Mouse (Mus musculus): ENCODE measurements around the gene Islr. TPM values are rescaled to one million over a fixed set of nuclear protein-coding genes. Genes with fewer than 3 reads are reported as not detected.

Islr gene
- total and polyA plus RNA-seq, 3 experiments = not detected

DNA sequence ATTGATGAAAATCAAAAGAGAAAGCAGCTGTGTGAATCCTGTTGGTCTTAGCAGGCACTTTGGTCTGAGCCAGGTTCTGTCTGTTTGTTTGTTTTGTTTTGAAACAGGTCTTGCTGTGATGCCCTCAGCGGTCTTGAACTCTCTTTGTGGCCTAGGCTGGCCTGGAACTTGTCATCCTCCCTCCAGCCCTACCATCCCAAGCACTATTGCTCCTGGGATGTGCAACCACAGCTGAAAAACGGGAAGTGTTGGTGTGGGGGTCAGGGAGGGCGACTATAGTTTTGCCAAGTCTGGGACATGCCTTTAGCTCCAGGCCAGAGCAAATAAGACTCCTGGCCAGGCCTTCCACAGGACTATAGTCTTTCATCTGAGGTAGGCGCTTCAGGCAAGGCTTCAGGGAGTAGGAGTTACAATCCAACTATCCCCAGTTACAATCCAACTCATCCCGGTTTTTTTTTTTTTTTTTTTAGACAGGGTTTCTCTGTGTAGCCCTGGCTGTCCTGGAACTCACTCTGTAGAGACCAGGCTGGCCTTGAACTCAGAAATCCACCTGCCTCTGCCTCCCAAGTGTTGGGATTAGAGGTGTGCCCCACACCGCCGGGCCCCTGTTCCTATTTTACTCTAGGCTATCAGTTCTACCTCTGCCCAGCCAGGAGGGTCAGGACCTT is 44.8 kb upstream of the Islr start (continued):
- TF ChIP-seq JUND (IDR thresholded peaks at IDR 0.05; ENCODE audit: low read depth, low read length) = no peak

GRCm38 (mm10) chr9:58247064-58247759 is 43.1 kb upstream of the Islr start:
- Histone ChIP-seq H3K9me3 (replicated peaks; ENCODE audit: insufficient read depth, low read length) (no peaks in the 10 kb centered on the region), H3K4me3 (ENCODE audit: control insufficient read depth in 1 of 2, insufficient read depth in 1 of 2, low read depth in 2 of 2, low read length in 2 of 2) (peak overlapping the region; percentile 72 to 81), H3K9ac (ENCODE audit: control insufficient read depth, low read depth, low read length, poor library complexity, severe bottlenecking) (peak overlapping the region; percentile 73), H3K79me2 (ENCODE audit: control insufficient read depth, insufficient read depth, low read length, poor library complexity) (peaks cover 44% of the 10 kb centered on the region), H3K4me1 (ENCODE audit: control insufficient read depth in 1 of 2, insufficient read depth in 2 of 2, low read length in 2 of 2) (peaks cover 14 to 34% of the 10 kb centered on the region in 2 experiments), H3K27ac (ENCODE audit: control insufficient read depth, low read depth, low read length) (peak overlapping the region; percentile 82), H3K36me3 (ENCODE audit: control insufficient read depth in 1 of 2, insufficient read depth in 2 of 2, low read length in 2 of 2) (peaks cover 0 to 40% of the 10 kb centered on the region in 2 experiments; a peak in 3 of 4 replicates), H3K27me3 (ENCODE audit: control insufficient read depth in 1 of 2, insufficient read depth in 2 of 2, low read length in 2 of 2) (no peaks in the 10 kb centered on the region)
- DNase-seq (ENCODE audit: low read depth, low spot score) = peak; percentile 90
- TF ChIP-seq USF1 (IDR thresholded peaks at IDR 0.05; ENCODE audit: low read depth, low read length) = no peak
- TF ChIP-seq POLR2A (IDR thresholded peaks at IDR 0.05; ENCODE audit: control insufficient read depth in 1 of 2, insufficient read depth in 1 of 2, low read depth in 1 of 2, low read length in 2 of 2, poor library complexity in 1 of 2) = peak; percentile 28 to 51; a peak in 3 of 4 replicates
- TF ChIP-seq ZMIZ1 (IDR thresholded peaks at IDR 0.05; ENCODE audit: low read depth, low read length) = 0 out of 2 replicates have a peak, but pooled peaks have one; percentile 35
- peak; percentile 68; the same call in 1 of the 2 replicates for TF ChIP-seq CHD1 (IDR thresholded peaks at IDR 0.05; ENCODE audit: low read depth, low read length)
- TF ChIP-seq NELFE (IDR thresholded peaks at IDR 0.05; ENCODE audit: low read depth, low read length) = peak; percentile 31; the same call in 1 of the 2 replicates
- peak; percentile 76 for TF ChIP-seq TCF12 (IDR thresholded peaks at IDR 0.05; ENCODE audit: low read depth, low read length)
- no peak for TF ChIP-seq POLR2AphosphoS5 (IDR thresholded peaks at IDR 0.05; ENCODE audit: borderline replicate concordance, low read depth, low read length)
- no peak for TF ChIP-seq MAFK (IDR thresholded peaks at IDR 0.05; ENCODE audit: borderline replicate concordance, low read depth, low read length)
- peak; percentile 49 to 72 (median 67) for TF ChIP-seq CTCF (IDR thresholded peaks at IDR 0.05 in 2 of 3, conservative IDR thresholded peaks at IDR 0.05 in 1 of 3; ENCODE audit: control insufficient read depth in 1 of 3, insufficient read depth in 1 of 3, low read depth in 2 of 3, low read length in 3 of 3, poor library complexity in 1 of 3, severe bottlenecking in 1 of 3)
- peak; percentile 43; the same call in 1 of the 2 replicates for TF ChIP-seq MYC (IDR thresholded peaks at IDR 0.05; ENCODE audit: low read depth, low read length)
- no peak for TF ChIP-seq CHD2 (IDR thresholded peaks at IDR 0.05; ENCODE audit: low read length)
- TF ChIP-seq GABPA (IDR thresholded peaks at IDR 0.05; ENCODE audit: low read depth, low read length) = no peak
- TF ChIP-seq TBP (IDR thresholded peaks at IDR 0.05; ENCODE audit: low read depth, low read length) = peak; percentile 16; the same call in 1 of the 2 replicates
- TF ChIP-seq NRF1 (IDR thresholded peaks at IDR 0.05; ENCODE audit: insufficient read depth, low read depth, low read length, poor library complexity, severe bottlenecking) = 0 out of 2 replicates have a peak, but pooled peaks have one; percentile 11
- TF ChIP-seq SMC3 (IDR thresholded peaks at IDR 0.05; ENCODE audit: low read depth, low read length) = peak; percentile 44
- TF ChIP-seq MXI1 (IDR thresholded peaks at IDR 0.05; ENCODE audit: low read depth, low read length) = peak; percentile 61; the same call in 1 of the 2 replicates
- 0 out of 2 replicates have a peak, but pooled peaks have one; percentile 19 for TF ChIP-seq JUND (IDR thresholded peaks at IDR 0.05; ENCODE audit: low read depth, low read length)
- peak; percentile 10; the same call in 1 of the 2 replicates for TF ChIP-seq ZNF384 (IDR thresholded peaks at IDR 0.05; ENCODE audit: low read depth, low read length)
- no peak for TF ChIP-seq MAZ (IDR thresholded peaks at IDR 0.05; ENCODE audit: low read depth, low read length)
- peak; percentile 37 for TF ChIP-seq RAD21 (IDR thresholded peaks at IDR 0.05; ENCODE audit: low read depth, low read length)
- 0 out of 2 replicates have a peak, but pooled peaks have one; percentile 6 for TF ChIP-seq ELF1 (IDR thresholded peaks at IDR 0.05; ENCODE audit: low read depth, low read length)
- no peak for TF ChIP-seq KAT2A (conservative IDR thresholded peaks at IDR 0.05; ENCODE audit: low read depth, low read length)
- TF ChIP-seq RCOR1 (IDR thresholded peaks at IDR 0.05; ENCODE audit: low read depth, low read length) = peak; percentile 70
- peak; percentile 63 to 74 for TF ChIP-seq EP300 (IDR thresholded peaks at IDR 0.05; ENCODE audit: low read depth in 1 of 2, low read length in 2 of 2)
- TF ChIP-seq USF2 (IDR thresholded peaks at IDR 0.05; ENCODE audit: borderline replicate concordance in 1 of 2, insufficient read depth in 1 of 2, low read depth in 1 of 2, low read length in 2 of 2) = no peak
- peak; percentile 47; the same call in 1 of the 2 replicates for TF ChIP-seq MAX (IDR thresholded peaks at IDR 0.05; ENCODE audit: low read length)
- TF ChIP-seq TAL1 (IDR thresholded peaks at IDR 0.05; ENCODE audit: low read length) = peak; percentile 83
- no peak for TF ChIP-seq HCFC1 (IDR thresholded peaks at IDR 0.05; ENCODE audit: low read depth, low read length)
- TF ChIP-seq POLR2AphosphoS2 (IDR thresholded peaks at IDR 0.05; ENCODE audit: low read length) = no peak
- TF ChIP-seq GATA1 (IDR thresholded peaks at IDR 0.05; ENCODE audit: low read depth, low read length) = peak; percentile 92
- TF ChIP-seq ETS1 (IDR thresholded peaks at IDR 0.05; ENCODE audit: low read depth, low read length) = peak; percentile 72
- no peak for TF ChIP-seq UBTF (IDR thresholded peaks at IDR 0.05; ENCODE audit: borderline replicate concordance, insufficient read depth, low read depth, low read length)

Measured in MEL (cell line).